Mouse (Mus musculus): ENCODE results near the gene Vmn1r14.
"Not testable (repeated sequence)": the region's sequence is repeated elsewhere in the genome, so short reads cannot be mapped to it uniquely, and the experiment has no call there.

The Vmn1r14 gene

GRCm38 (mm10) chr6:57231386-57231785, at the start of gene Vmn1r14:
Gene Vmn1r14 (plus strand): TSS chr6:57231686.
- no peak for DNase-seq

- DNase-seq = not testable (repeated sequence)
Observed at GRCm38 (mm10) chr6:57190016-57190415, 41.5 kb upstream of the Vmn1r14 start.

- not testable (repeated sequence) for DNase-seq
Observed at GRCm38 (mm10) chr6:57202990-57203389, 28.5 kb upstream of the Vmn1r14 start, which contains the start of gene Vmn1r13. Gene Vmn1r13 (plus strand): TSS chr6:57203290.

GRCm38 (mm10) chr6:57257652-57258051, 26.2 kb downstream of the Vmn1r14 start, which contains the start of gene Vmn1r15:
Gene Vmn1r15 (plus strand): TSS chr6:57257952.
- DNase-seq = no peak

- DNase-seq = no peak
Observed at GRCm38 (mm10) chr6:57260990-57261389, 29.5 kb downstream of the Vmn1r14 start.

- DNase-seq = no peak
Observed at GRCm38 (mm10) chr6:57271881-57272280, 40.4 kb downstream of the Vmn1r14 start.

GRCm38 (mm10) chr6:57272517-57272916, 41.0 kb downstream of the Vmn1r14 start:
- no peak for DNase-seq

- DNase-seq = no peak
Observed at GRCm38 (mm10) chr6:57278952-57279351, 47.5 kb downstream of the Vmn1r14 start.
